Mouse (Mus musculus): ENCODE measurements at regions not wholly inside any gene's neighbourhood (a gene's known extent, or its start where the extent isn't known, plus 50 kb on each side); places are given as distances from the start of the nearest gene placed in this dataset.

- TF ChIP-seq GATA4 (IDR thresholded peaks at IDR 0.05; ENCODE audit: insufficient replicate concordance, low read length) = no peak
Observed at GRCm38 (mm10) chr8:126657546-126657945, 63.8 kb upstream of the Irf2bp2 start.

GRCm38 (mm10) chr8:126656554-126657260, 62.9 kb upstream of the Irf2bp2 start:
- peak; percentile 59; the same call in 1 of the 2 replicates for TF ChIP-seq GATA4 (IDR thresholded peaks at IDR 0.05; ENCODE audit: insufficient replicate concordance, low read length)

DNA sequence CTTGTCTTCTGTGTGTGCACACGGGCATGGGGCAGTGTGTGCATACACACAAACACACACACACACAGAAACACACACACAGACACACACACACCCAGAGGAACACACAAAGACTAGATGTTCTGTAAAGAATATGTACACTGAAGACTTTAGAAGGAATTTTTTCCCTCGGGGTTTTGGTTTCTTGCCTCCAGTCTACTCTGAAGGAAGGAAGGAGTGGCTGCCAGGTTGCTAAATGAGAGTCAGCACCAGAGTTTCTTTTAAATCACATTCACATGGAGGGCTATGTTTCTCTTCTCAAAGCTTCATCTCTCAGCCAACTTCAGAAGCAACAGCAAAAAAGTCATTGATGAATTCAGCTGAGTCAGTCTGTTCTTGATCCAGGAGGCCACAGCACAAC, 61.8 kb upstream of the Irf2bp2 start:
- TF ChIP-seq GATA4 (IDR thresholded peaks at IDR 0.05; ENCODE audit: insufficient replicate concordance, low read length) = no peak

GRCm38 (mm10) chr8:126654353-126654752, 60.6 kb upstream of the Irf2bp2 start:
- TF ChIP-seq GATA4 (IDR thresholded peaks at IDR 0.05; ENCODE audit: insufficient replicate concordance, low read length) = no peak

DNA sequence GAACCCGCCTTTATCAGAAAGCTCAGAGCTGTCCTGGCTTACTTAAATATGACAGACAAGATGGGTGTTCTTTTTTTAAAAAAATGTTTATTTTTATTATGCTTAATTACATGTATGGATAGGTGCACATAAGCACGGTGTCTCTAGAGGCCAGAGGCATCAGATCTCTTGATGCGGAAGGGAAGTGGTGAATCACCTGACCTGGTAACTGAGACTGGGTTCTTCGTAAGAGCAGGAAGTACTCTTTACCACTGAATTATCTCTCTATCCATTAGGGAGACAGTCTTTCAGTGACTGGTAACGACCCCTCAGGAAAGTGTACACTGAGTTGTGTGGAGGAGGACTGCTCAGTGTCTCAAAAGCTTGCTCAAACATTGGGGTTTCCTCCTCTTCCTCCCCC, 58.4 kb upstream of the Irf2bp2 start:
- TF ChIP-seq GATA4 (IDR thresholded peaks at IDR 0.05; ENCODE audit: insufficient replicate concordance, low read length) = no peak

GRCm38 (mm10) chr8:126650945-126651344, 57.2 kb upstream of the Irf2bp2 start:
- no peak for TF ChIP-seq GATA4 (IDR thresholded peaks at IDR 0.05; ENCODE audit: insufficient replicate concordance, low read length)

- TF ChIP-seq GATA4 (IDR thresholded peaks at IDR 0.05; ENCODE audit: insufficient replicate concordance, low read length) = no peak
Observed at GRCm38 (mm10) chr8:126649305-126649704, 55.5 kb upstream of the Irf2bp2 start.

DNA sequence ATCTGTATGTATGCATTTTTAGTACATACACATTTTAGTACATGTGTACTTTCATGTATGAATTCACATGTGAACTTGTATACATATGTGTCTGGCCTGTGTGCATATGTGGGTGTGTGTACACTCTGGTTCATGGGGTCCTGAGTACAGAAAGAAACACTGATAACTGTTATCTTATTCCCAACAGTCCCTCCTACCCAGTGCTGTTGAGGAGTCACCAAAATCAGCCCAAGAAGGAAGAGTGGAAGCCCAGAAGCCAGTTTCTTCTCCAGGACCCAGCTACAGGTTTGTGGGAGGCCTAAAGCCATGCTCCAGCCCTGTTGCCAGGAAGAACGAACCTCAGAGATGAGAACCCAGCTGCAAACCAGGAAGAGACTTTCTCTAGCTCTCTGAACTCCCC, 53.6 kb upstream of the Irf2bp2 start:
- no peak for TF ChIP-seq GATA4 (IDR thresholded peaks at IDR 0.05; ENCODE audit: insufficient replicate concordance, low read length)

DNA sequence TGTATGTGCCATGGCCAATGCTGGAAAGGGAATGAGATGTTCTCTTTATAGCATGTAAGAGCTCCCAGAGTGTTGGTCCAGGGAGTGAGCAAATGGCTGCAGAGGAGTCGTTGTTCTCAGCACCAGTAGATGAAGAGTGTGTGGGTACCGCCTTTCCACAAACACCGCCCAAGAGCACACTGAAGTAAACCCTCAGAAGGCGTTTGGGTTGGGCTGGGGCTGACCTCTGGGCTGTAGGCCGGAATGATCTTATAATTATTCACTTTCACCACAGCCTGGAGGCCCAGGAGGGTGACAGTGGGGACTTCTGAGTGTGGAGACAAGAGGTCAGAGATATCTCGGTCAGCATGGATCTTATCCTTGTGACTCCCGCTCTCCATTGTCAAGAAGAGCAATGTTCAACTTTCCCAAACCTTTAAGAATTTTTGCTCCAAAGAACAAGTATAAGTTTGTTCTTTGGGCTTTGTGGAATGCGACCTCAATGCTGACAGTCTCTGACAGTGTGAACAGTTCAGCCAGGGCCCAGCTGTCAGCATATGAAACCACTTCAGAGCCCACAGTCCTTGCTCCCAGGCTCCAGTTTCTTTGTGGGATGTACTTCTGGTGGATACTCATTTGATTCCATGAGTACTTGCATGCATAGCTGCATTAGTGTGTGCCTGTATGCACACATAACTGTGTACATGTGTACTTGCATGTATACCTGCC, 53.0 kb upstream of the Irf2bp2 start:
- no peak for TF ChIP-seq GATA4 (IDR thresholded peaks at IDR 0.05; ENCODE audit: insufficient replicate concordance, low read length)

DNA sequence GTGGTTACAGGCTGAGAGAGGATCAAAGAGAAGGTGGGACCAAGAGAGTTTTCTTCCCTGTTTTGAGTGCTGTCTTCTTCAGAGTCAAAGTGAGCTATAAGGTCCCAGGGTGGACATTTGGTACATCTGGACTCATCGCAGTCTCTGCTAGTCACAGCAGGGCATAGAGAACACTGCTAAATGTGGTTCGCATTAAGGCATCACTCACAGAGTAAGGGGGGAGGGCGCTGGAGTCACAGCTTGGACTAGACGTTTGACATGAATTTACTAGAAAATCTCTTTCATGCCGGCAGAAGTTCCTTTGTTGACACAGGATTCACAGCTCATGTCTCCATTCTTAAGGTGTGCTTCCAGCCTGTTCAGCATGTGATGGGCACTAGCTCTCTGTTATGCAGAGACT, 50.4 kb upstream of the Irf2bp2 start:
- no peak for TF ChIP-seq GATA4 (IDR thresholded peaks at IDR 0.05; ENCODE audit: insufficient replicate concordance, low read length)

Data from liver, adult (tissue).